Mouse (Mus musculus) erythroblast, adult 5-6 weeks (primary cell): Measurements from ENCODE around the gene Cwc25. TPM values are rescaled to one million over a fixed set of nuclear protein-coding genes. Genes with fewer than 3 reads are reported as not detected.
A peak's percentile ranks its signal among the peaks of the same experiment; 100 is the strongest.
"Not testable (repeated sequence)": the region's sequence is repeated elsewhere in the genome, so short reads cannot be mapped to it uniquely, and the experiment has no call there.

ENCODE experiments used
- ATAC-seq: replicated peaks from 2 replicates; pipeline ENCODE4 v1.8.0; 2016; ENCODE audit warnings: moderate number of reproducible peaks, mild to moderate bottlenecking, moderate TSS enrichment, inconsistent platforms; ENCODE audit not compliant: poor library complexity, low FRiP score, severe bottlenecking
- total RNA-seq, 2 experiments: library from RNA; stranded (forward) in 1 of 2; stranded (reverse) in 1 of 2; fragments of 150-400 nt in 1 of 2; fragments of 200-764, 138-1000 nt in 1 of 2; gene quantifications; 2 replicates each; pipeline versions ENCODE4 v1.2.3 to v1.2.4; 2015 to 2017; ENCODE audit warnings: low replicate concordance in 2 of 2

Gene Cwc25
- total RNA-seq, 2 experiments from 2014 or later: 8.9 to 15.4 TPM

- ATAC-seq: no peak
These were observed 35.8 kb upstream of the Cwc25 start for GRCm38 (mm10) chr11:97802194-97802470.

GRCm38 (mm10) chr11:97801409-97802193 lies 35.2 kb upstream of the Cwc25 start:
- ATAC-seq: no peak

- ATAC-seq: no peak
These were observed 34.5 kb upstream of the Cwc25 start for GRCm38 (mm10) chr11:97800691-97801408.

- peak; percentile 48 for ATAC-seq
These were observed 33.8 kb upstream of the Cwc25 start for GRCm38 (mm10) chr11:97799994-97800690.

- ATAC-seq: peak; percentile 43
These were observed 33.0 kb upstream of the Cwc25 start for GRCm38 (mm10) chr11:97799146-97799993.

GRCm38 (mm10) chr11:97798782-97799145 lies 32.4 kb upstream of the Cwc25 start, which contains the start of gene Lasp1:
Gene Lasp1 (plus strand): TSS chr11:97799000.
- no peak for ATAC-seq

GRCm38 (mm10) chr11:97798083-97798435 lies 31.7 kb upstream of the Cwc25 start:
- ATAC-seq: no peak

GRCm38 (mm10) chr11:97797369-97798082 lies 31.2 kb upstream of the Cwc25 start:
- ATAC-seq: no peak

- ATAC-seq: no peak
These were observed 30.6 kb upstream of the Cwc25 start for GRCm38 (mm10) chr11:97796910-97797309.

GRCm38 (mm10) chr11:97793165-97793564 lies 26.8 kb upstream of the Cwc25 start:
- ATAC-seq: peak; percentile 60; the same call in 1 of the 2 replicates

- not testable (repeated sequence) for ATAC-seq
These were observed 24.6 kb upstream of the Cwc25 start for GRCm38 (mm10) chr11:97790778-97791438.

- no peak for ATAC-seq
These were observed 23.4 kb upstream of the Cwc25 start for GRCm38 (mm10) chr11:97789727-97790126.

GRCm38 (mm10) chr11:97787961-97788360 lies 21.6 kb upstream of the Cwc25 start:
- ATAC-seq: no peak

- ATAC-seq: no peak; the same call in 1 of the 2 replicates
These were observed 16.2 kb upstream of the Cwc25 start for GRCm38 (mm10) chr11:97782564-97782895.

- peak; percentile 97 for ATAC-seq
These were observed 15.6 kb upstream of the Cwc25 start, which contains the start of gene Rpl23 for GRCm38 (mm10) chr11:97781832-97782563. Gene Rpl23 (minus strand): TSS chr11:97782437.

- peak; percentile 21 for ATAC-seq
These were observed 15.1 kb upstream of the Cwc25 start for GRCm38 (mm10) chr11:97781478-97781831.

- no peak for ATAC-seq
These were observed 13.8 kb upstream of the Cwc25 start for GRCm38 (mm10) chr11:97779968-97780701.

- ATAC-seq: no peak
These were observed 12.6 kb upstream of the Cwc25 start for GRCm38 (mm10) chr11:97778918-97779317.
